In the genomic region with DNA sequence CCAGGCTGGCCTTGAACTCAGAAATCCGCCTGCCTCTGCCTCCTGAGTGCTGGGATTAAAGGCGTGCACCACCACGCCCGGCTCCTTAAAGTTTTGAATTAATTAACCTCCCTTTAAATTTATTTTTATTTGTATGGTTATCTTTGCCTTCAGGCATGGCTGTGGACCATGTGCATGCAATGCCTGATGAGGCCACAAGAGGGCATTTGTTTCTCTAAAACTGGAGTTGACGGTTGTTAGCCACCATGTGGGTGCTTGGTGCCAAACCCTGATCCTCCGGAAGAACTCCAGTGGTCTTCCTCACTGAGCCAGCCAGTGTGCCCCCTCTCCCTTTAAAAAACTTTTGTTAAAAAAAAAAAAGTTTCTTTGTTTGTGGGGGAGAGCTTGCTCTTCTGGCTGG, we compare ENCODE assay signal across 9 mouse cellular contexts. TPM values are rescaled to one million over a fixed set of nuclear protein-coding genes. Genes with fewer than 3 reads are reported as not detected.
A peak's percentile ranks its signal among the peaks of the same experiment; 100 is the strongest.
DNase-seq lines count a peak whose midpoint lies in the region; ATAC-seq and TF ChIP-seq lines count a peak whose summit lies in the region.
"Had no signal": no experiment of that assay in that cellular context is flagged by ENCODE, and none has a peak within 500 bp of the region (broad histone marks: within the 10 kb centered on the region; RNA-seq: fewer than 3 reads in every experiment).

No protein-coding gene starts in this region.

- no peak overlapping the region for H3K4me2 ChIP-seq in stomach, postnatal 0 days (replicated peaks; ENCODE audit: low read depth)

- TF ChIP-seq EP300 in stomach, postnatal 0 days (optimal IDR thresholded peaks at IDR 0.05), result no peak

- H3K9ac ChIP-seq in stomach, postnatal 0 days (ENCODE audit: low read length), result no peak overlapping the region

- peak; percentile 60 for TF ChIP-seq CTCF in left cerebral cortex, adult 2 months (IDR thresholded peaks at IDR 0.05)
- TF ChIP-seq CTCF in stomach, postnatal 0 days (IDR thresholded peaks at IDR 0.05; ENCODE audit: low read depth), result peak; percentile 66

- H3K27ac ChIP-seq in left cerebral cortex, adult 2 months, result no peak overlapping the region
- H3K27ac ChIP-seq in stomach, postnatal 0 days (replicated peaks), result no peak overlapping the region

- intact Hi-C loops in left cerebral cortex, adult 2 months (cut with DNase I), result loop anchor here (5.0 to 10.0 kb wide), 2 partner anchors 321 to 919 kb away; a partner anchor contains a TSS

- H3K4me3 ChIP-seq in left cerebral cortex, adult 2 months, result no peak overlapping the region
- no peak overlapping the region for H3K4me3 ChIP-seq in stomach, postnatal 0 days (ENCODE audit: low read depth, low read length)

- H3K9me3 ChIP-seq in stomach, postnatal 0 days (ENCODE audit: control insufficient read depth, low read length), result no peaks in the 10 kb centered on the region

- no peaks in the 10 kb centered on the region for H3K36me3 ChIP-seq in stomach, postnatal 0 days (ENCODE audit: control insufficient read depth, insufficient read depth, low read length)

- WGBS in stomach, postnatal 0 days, result 76% methylated on average over 6 of the region's 6 CpGs

- no peak for ATAC-seq in stomach, postnatal 0 days (ENCODE audit: low FRiP score, low TSS enrichment)

- peak; percentile 37 to 81 for DNase-seq in adrenal gland, adult (ENCODE audit: inconsistent age in 2 of 2, low spot score in 1 of 2)
- no peak for DNase-seq in adrenal gland, postnatal 4 days (ENCODE audit: low spot score in 2 of 2)
- no peak for DNase-seq in left cerebral cortex, adult 2 months (ENCODE audit: extremely low spot score in 1 of 2, low spot score in 2 of 2)
- DNase-seq in left cerebral cortex, adult 8-10 months (ENCODE audit: low spot score in 2 of 2), result no peak
- peak; percentile 47 for DNase-seq in c-Kit-positive CD71-positive TER-119-negative erythroid progenitor cells, embryonic 14.5 days (ENCODE audit: low read depth)
- peak; percentile 84 for DNase-seq in induced T-regulatory cell, adult 2 months (ENCODE audit: low read depth)
- DNase-seq in lung, postnatal 25 days (ENCODE audit: low spot score), result peak; percentile 62
- peak; percentile 39 for DNase-seq in stomach, postnatal 0 days (ENCODE audit: low spot score)

- H3K27me3 ChIP-seq in stomach, postnatal 0 days (ENCODE audit: control insufficient read depth, insufficient read depth, low read length), result no peaks in the 10 kb centered on the region

- H3K4me1 ChIP-seq in stomach, postnatal 0 days (replicated peaks; ENCODE audit: control insufficient read depth, insufficient read depth), result no peaks in the 10 kb centered on the region

RNA-seq across cellular contexts. Expression of a gene that starts 11.2 kb away (rescaled TPM):
- 10 to 100 TPM; 11.1 to 11.7 TPM for total RNA-seq in adrenal gland, postnatal 4 days (2021)
- 10 to 100 TPM; 23.5 to 28.4 TPM for total RNA-seq in left cerebral cortex, adult 2 months (2021)
- total RNA-seq in left cerebral cortex, adult 8-10 months (2022), result 10 to 100 TPM; 20.2 to 31.0 (median 25.9) TPM
- polyA plus RNA-seq in stomach, postnatal 0 days (2015; fragmentation: Nextera tagmentation; extraction: Ambion mirVana), result 10.3 and 10.4 TPM in 2 replicates

RNA-seq across cellular contexts. Expression of a gene that starts 34.1 kb away (rescaled TPM):
- total RNA-seq in adrenal gland, postnatal 4 days (2021), result 10 to 100 TPM in 1 of 2 experiments, 1 to 10 TPM in 1; 5.2 to 18.0 TPM
- total RNA-seq in left cerebral cortex, adult 2 months (2021), result under 1 TPM; 0.75 to 0.84 TPM
- total RNA-seq in left cerebral cortex, adult 8-10 months (2022), result 1 to 10 TPM in 2 of 4 experiments, under 1 TPM in 2; 0.44 to 1.2 (median 0.98) TPM
- polyA plus RNA-seq in stomach, postnatal 0 days (2015; fragmentation: Nextera tagmentation; extraction: Ambion mirVana), result 0.28 and 0.67 TPM in 2 replicates
- total RNA-seq: hematopoietic stem cell, adult 5-6 weeks had no signal

RNA-seq across cellular contexts. Expression of a gene that starts 49.9 kb away (rescaled TPM):
- 10 to 100 TPM in 1 of 2 experiments, 1 to 10 TPM in 1; 2.0 to 40.1 TPM for total RNA-seq in adrenal gland, postnatal 4 days (2021)
- under 1 TPM; 0.07 TPM for total RNA-seq in left cerebral cortex, adult 2 months (2021)
- under 1 TPM; 0.02 to 0.15 (median 0.13) TPM for total RNA-seq in left cerebral cortex, adult 8-10 months (2022)
- 0.29 TPM in 2 replicates for polyA plus RNA-seq in stomach, postnatal 0 days (2015; fragmentation: Nextera tagmentation; extraction: Ambion mirVana)
- total RNA-seq: hematopoietic stem cell, adult 5-6 weeks had no signal

Comparison
In these comparisons a context has a peak if more than half of its experiments do, and no peak if none do; other contexts are left out.
1. DNase-seq: peak in adrenal gland, adult (2 of 2), c-Kit-positive CD71-positive TER-119-negative erythroid progenitor cells, embryonic 14.5 days (single experiment), induced T-regulatory cell, adult 2 months (single experiment), lung, postnatal 25 days (single experiment) and stomach, postnatal 0 days (single experiment); none in adrenal gland, postnatal 4 days (0 of 2), left cerebral cortex, adult 2 months (0 of 2) and left cerebral cortex, adult 8-10 months (0 of 2).